Mouse (Mus musculus) thymus, adult 2 months (tissue): Measurements from ENCODE around the gene Mcat. TPM values are rescaled to one million over a fixed set of nuclear protein-coding genes. Genes with fewer than 3 reads are reported as not detected.

Experiments used
- DNase-seq: peaks from one replicate; pipeline ENCODE4 v3.0.0; 2021
- H3K27ac ChIP-seq: fragments of 200-500 bp; 2 replicates; pipeline ENCODE4 v1.5.1; 2012; ENCODE audit warnings: low read length, control low read depth; ENCODE audit not compliant: control insufficient read depth, insufficient read depth
- H3K27me3 ChIP-seq: fragments of 200-500 bp; 2 replicates; pipeline ENCODE4 v1.6.1; 2012; ENCODE audit warnings: mild to moderate bottlenecking, low read length, moderate library complexity, mixed read lengths; ENCODE audit not compliant: control insufficient read depth, insufficient read depth
- H3K36me3 ChIP-seq: fragments of 200-500 bp; 2 replicates; pipeline ENCODE4 v1.6.1; 2012; ENCODE audit warnings: mild to moderate bottlenecking, low read length, moderate library complexity; ENCODE audit not compliant: control insufficient read depth, insufficient read depth
- H3K4me1 ChIP-seq: fragments of 200-500 bp; replicated peaks from 2 replicates; pipeline ENCODE4 v1.6.1; 2012; ENCODE audit warnings: low read length; ENCODE audit not compliant: control insufficient read depth, insufficient read depth
- H3K4me3 ChIP-seq: fragments of 200-500 bp; 2 replicates; pipeline ENCODE4 v1.5.1; 2012; ENCODE audit warnings: mild to moderate bottlenecking, low read length, control low read depth, moderate library complexity; ENCODE audit not compliant: control insufficient read depth, insufficient read depth
- CTCF ChIP-seq: fragments of 200-500 bp; IDR thresholded peaks from 2 replicates; pipeline ENCODE4 v1.5.1; 2012; ENCODE audit warnings: mild to moderate bottlenecking, control low read depth, low read length, moderate library complexity, borderline replicate concordance; ENCODE audit not compliant: control insufficient read depth, poor library complexity, insufficient read depth; ENCODE audit errors: extremely low read depth
- POLR2A ChIP-seq: fragments of 200-500 bp; IDR thresholded peaks from 2 replicates; pipeline ENCODE4 v1.6.1; 2012; ENCODE audit warnings: mild to moderate bottlenecking, low read length, control low read depth, moderate library complexity; ENCODE audit not compliant: control insufficient read depth, poor library complexity, insufficient read depth; ENCODE audit errors: extremely low read depth
- WGBS: fragments of 180-500 bp; shearing (Covaris S2); methylation state at CpG from one replicate; pipeline ENCODE4 v1.1.7; 2018; 5-methylcytosine and 5-hydroxymethylcytosine counted together
- polyA plus RNA-seq: library from polyadenylated mRNA; depleted of rRNA; stranded (reverse); fragments of >200 nt; gene quantifications from 2 replicates; pipeline ENCODE4 v1.2.3, GENCODE M21; 2012

Mcat gene
- polyA plus RNA-seq, 1 experiment: 31.9 TPM

GRCm38 (mm10) chr15:83547144-83547543 is 16.4 kb downstream of the Mcat start:
- Histone ChIP-seq H3K4me1 (no peaks in the 10 kb centered on the region), H3K36me3 (peaks cover 18% of the 10 kb centered on the region), H3K27ac (no peak overlapping the region), H3K4me3 (no peak overlapping the region), H3K27me3 (no peaks in the 10 kb centered on the region)
- 95% methylated on average over 8 of the region's 8 CpGs for WGBS
- no peak for TF ChIP-seq CTCF
- TF ChIP-seq POLR2A: no peak
- DNase-seq: no peak

- 84% methylated on average over 7 of the region's 7 CpGs for WGBS
- H3K36me3 ChIP-seq: peaks cover 18% of the 10 kb centered on the region
- H3K27me3 ChIP-seq: no peaks in the 10 kb centered on the region
- no peak overlapping the region for H3K4me3 ChIP-seq
- no peak for DNase-seq
- no peak overlapping the region for H3K27ac ChIP-seq
- no peaks in the 10 kb centered on the region for H3K4me1 ChIP-seq
- TF ChIP-seq POLR2A (no peak), CTCF (no peak)
These were observed 17.6 kb downstream of the Mcat start for GRCm38 (mm10) chr15:83546029-83546428.

- WGBS: 81% methylated on average over 9 of the region's 9 CpGs
- no peak overlapping the region; the same call in 1 of the 2 replicates for H3K27ac ChIP-seq
- DNase-seq: no peak
- no peak overlapping the region for H3K4me3 ChIP-seq
- peaks cover 1% of the 10 kb centered on the region; the same call in 1 of the 2 replicates for H3K36me3 ChIP-seq
- H3K27me3 ChIP-seq: no peaks in the 10 kb centered on the region
- TF ChIP-seq CTCF (no peak), POLR2A (no peak)
- no peaks in the 10 kb centered on the region for H3K4me1 ChIP-seq
These were observed 21.8 kb downstream of the Mcat start for GRCm38 (mm10) chr15:83541647-83542287.

- 45% methylated on average over 4 of the region's 4 CpGs for WGBS
- TF ChIP-seq CTCF (no peak), POLR2A (no peak)
- Histone ChIP-seq H3K4me1 (no peaks in the 10 kb centered on the region), H3K4me3 (no peak overlapping the region), H3K27me3 (no peaks in the 10 kb centered on the region), H3K27ac (no peak overlapping the region), H3K36me3 (no peaks in the 10 kb centered on the region)
- no peak for DNase-seq
These were observed 23.7 kb downstream of the Mcat start for GRCm38 (mm10) chr15:83539905-83540304.

GRCm38 (mm10) chr15:83538855-83539254 is 24.7 kb downstream of the Mcat start:
- Histone ChIP-seq H3K36me3 (no peaks in the 10 kb centered on the region), H3K4me3 (no peak overlapping the region), H3K27me3 (no peaks in the 10 kb centered on the region), H3K27ac (no peak overlapping the region), H3K4me1 (no peaks in the 10 kb centered on the region)
- 100% methylated on average over 2 of the region's 2 CpGs for WGBS
- no peak for DNase-seq
- TF ChIP-seq POLR2A (no peak), CTCF (no peak)

- H3K27me3 ChIP-seq: no peaks in the 10 kb centered on the region
- H3K4me1 ChIP-seq: no peaks in the 10 kb centered on the region
- DNase-seq: no peak
- no peak overlapping the region for H3K4me3 ChIP-seq
- no peak overlapping the region for H3K27ac ChIP-seq
- TF ChIP-seq CTCF: no peak
- TF ChIP-seq POLR2A: no peak
- H3K36me3 ChIP-seq: no peaks in the 10 kb centered on the region
- 85% methylated on average over 6 of the region's 6 CpGs for WGBS
These were observed 27.7 kb downstream of the Mcat start for GRCm38 (mm10) chr15:83535890-83536231.
